Mouse (Mus musculus) myocyte (in vitro differentiated cells): ENCODE data around the gene Ubtf.

Experiments used
- CEBPB ChIP-seq: IDR thresholded peaks from 2 replicates; pipeline ENCODE4 v1.6.1; 2011; ENCODE audit warnings: mild to moderate bottlenecking, moderate library complexity; ENCODE audit not compliant: poor library complexity, insufficient read depth, severe bottlenecking
- E2F4 ChIP-seq: IDR thresholded peaks from one replicate; pipeline ENCODE4 v1.6.1; 2011; ENCODE audit warnings: mild to moderate bottlenecking, control low read depth, moderate library complexity; ENCODE audit not compliant: insufficient read depth
- MAX ChIP-seq: IDR thresholded peaks from one replicate; pipeline ENCODE4 v1.6.1; 2011; ENCODE audit warnings: low read depth, mild to moderate bottlenecking, control low read depth
- MYOG ChIP-seq, 3 experiments: IDR thresholded peaks; one replicate each; pipeline ENCODE4 v1.6.1; 2011; ENCODE audit warnings: control low read depth in 2 of 3, low read depth in 2 of 3, mild to moderate bottlenecking in 2 of 3; ENCODE audit not compliant: insufficient read length in 2 of 3, control insufficient read depth in 1 of 3, insufficient read depth in 1 of 3
- POLR2A ChIP-seq: IDR thresholded peaks from one replicate; pipeline ENCODE4 v1.6.1; 2011; ENCODE audit warnings: low read depth, mild to moderate bottlenecking, control low read depth, moderate library complexity; ENCODE audit not compliant: insufficient read length
- POLR2AphosphoS2 ChIP-seq: IDR thresholded peaks from one replicate; pipeline ENCODE4 v1.6.1; 2011; ENCODE audit warnings: low read depth, control low read depth; ENCODE audit not compliant: insufficient read length
- REST ChIP-seq: IDR thresholded peaks from one replicate; pipeline ENCODE4 v1.6.1; 2011; ENCODE audit warnings: mild to moderate bottlenecking, control low read depth, moderate library complexity; ENCODE audit not compliant: insufficient read depth, insufficient read length
- SRF ChIP-seq: IDR thresholded peaks from one replicate; pipeline ENCODE4 v1.6.1; 2011; ENCODE audit warnings: low read depth; ENCODE audit not compliant: control insufficient read depth, insufficient read length
- TCF12 ChIP-seq: IDR thresholded peaks from one replicate; pipeline ENCODE4 v1.6.1; 2011; ENCODE audit warnings: mild to moderate bottlenecking, control low read depth; ENCODE audit not compliant: poor library complexity, insufficient read depth, severe bottlenecking
- TCF3 ChIP-seq: IDR thresholded peaks from one replicate; pipeline ENCODE4 v1.6.1; 2011; ENCODE audit warnings: low read depth, control low read depth; ENCODE audit not compliant: insufficient read length
- USF1 ChIP-seq: IDR thresholded peaks from one replicate; pipeline ENCODE4 v1.6.1; 2011; ENCODE audit warnings: low read depth, mild to moderate bottlenecking, control low read depth, moderate library complexity

DNA sequence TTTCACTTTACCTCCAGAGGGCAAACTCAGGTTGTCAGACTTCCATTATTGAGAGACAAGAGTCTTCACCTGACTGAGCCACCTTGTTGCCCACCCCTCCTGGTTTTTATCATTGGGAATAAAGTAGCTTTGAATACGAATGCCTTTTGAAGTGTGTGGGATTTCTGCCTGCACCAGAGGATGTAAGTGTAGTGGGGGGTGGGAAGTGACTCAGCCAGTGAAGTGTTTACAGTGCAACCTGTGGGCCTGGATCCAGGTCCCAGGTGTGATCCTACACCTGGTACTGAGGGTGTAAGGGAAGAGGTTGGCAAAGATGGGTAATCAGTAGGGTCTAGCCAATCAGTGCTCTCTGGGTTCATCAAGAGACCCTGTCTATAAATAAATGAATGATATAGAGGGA is 4.0 kb upstream of the Ubtf start:
- TF ChIP-seq POLR2A (no peak), POLR2AphosphoS2 (no peak), E2F4 (no peak), TCF12 (no peak), USF1 (no peak), CEBPB (no peak), MYOG (IDR thresholded peaks at IDR 0.05; ENCODE audit: control insufficient read depth in 1 of 3, insufficient read depth in 1 of 3, insufficient read length in 2 of 3, low read depth in 2 of 3) (no peak), SRF (no peak), MAX (no peak), REST (no peak), TCF3 (no peak)
